Mouse (Mus musculus) hematopoietic stem cell, adult 5-6 weeks (primary cell): ENCODE data around the gene Ppp1r26. TPM values are rescaled to one million over a fixed set of nuclear protein-coding genes. Genes with fewer than 3 reads are reported as not detected.

Experiments
- ATAC-seq, 2 experiments: fragments of 125-278 bp in 1 of 2; replicated peaks in 1 of 2; 2 replicates each; pipeline ENCODE4 v1.8.0; 2016 to 2017; ENCODE audit warnings: inconsistent platforms in 2 of 2, mild to moderate bottlenecking in 2 of 2, moderate number of reproducible peaks in 2 of 2, low read depth in 1 of 2, moderate TSS enrichment in 1 of 2; ENCODE audit not compliant: low FRiP score in 2 of 2, poor library complexity in 2 of 2, severe bottlenecking in 2 of 2, insufficient read depth in 1 of 2, low TSS enrichment in 1 of 2
- total RNA-seq: library from RNA; stranded (forward); fragments of 172-1452, 232-1000 nt; gene quantifications from 2 replicates; pipeline ENCODE4 v1.2.3, GENCODE M21; 2017

The Ppp1r26 gene
- 8.6 and 11.7 TPM in 2 replicates for total RNA-seq

DNA sequence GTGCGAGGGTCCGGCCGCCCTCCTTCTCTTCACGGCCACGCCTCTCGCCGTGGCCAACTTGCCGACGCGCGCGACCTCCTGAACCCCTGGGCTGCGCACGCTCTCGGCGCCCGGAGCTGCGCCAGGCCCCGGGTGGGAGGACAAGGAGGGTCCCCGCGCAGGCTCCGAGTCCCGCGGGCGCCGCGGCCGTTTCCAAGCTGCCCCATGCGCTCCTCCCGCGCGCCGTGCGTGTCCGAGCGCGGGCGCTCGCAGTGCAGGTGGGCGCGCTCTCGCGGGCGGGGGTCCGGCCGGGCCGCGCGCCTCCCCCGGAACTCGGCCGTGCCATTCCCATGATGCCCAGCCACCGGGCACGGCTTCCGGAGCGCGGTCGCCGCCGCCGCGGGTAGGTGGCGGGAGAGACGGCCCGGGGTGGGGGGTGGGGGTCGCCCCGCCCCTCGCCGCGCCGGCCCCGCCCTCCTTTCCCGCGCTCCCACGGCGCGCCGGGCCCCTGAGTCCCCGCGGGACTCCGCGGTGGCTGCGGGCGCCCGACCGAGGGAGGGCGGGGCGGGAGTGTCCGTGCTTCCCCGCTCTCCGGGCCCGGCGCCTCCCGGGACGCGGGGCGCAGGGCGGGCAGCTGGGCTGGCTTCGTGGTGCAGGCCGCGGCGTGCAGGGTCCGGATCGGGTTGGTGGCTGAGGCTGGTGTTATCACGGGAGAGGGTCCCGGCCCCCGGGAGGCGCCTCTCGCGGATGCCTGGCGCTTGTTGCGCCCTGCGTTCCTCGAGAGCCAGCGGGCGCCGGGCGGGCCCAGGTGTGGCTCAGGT is at the start of gene Ppp1r26:
Ppp1r26 (plus strand) TSS at position 286 of the 800 bp plus-strand sequence.
- 0 out of 4 replicates have a peak, but pooled peaks of 1 of the 2 experiments have one; percentile 28 for ATAC-seq

DNA sequence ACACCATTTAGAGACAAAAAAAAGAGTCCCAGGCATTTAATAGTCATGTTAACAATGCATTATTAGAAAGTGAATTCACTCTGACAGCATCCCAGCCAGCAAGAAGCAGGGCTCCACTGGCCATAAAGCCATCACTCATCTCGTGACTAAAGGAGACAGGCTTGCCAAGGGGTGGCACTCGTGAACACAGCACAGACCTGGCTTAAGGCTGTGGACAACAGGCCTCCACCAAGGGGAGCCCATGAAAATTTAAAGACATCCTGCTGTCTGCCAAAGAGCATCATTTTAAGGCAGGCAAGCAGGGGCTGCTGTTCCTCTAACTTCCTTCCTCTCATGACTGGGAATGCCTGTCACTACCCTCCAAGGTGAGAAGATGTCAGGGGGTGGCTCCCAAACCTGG is 49.7 kb upstream of the Ppp1r26 start:
- ATAC-seq, result no peak

DNA sequence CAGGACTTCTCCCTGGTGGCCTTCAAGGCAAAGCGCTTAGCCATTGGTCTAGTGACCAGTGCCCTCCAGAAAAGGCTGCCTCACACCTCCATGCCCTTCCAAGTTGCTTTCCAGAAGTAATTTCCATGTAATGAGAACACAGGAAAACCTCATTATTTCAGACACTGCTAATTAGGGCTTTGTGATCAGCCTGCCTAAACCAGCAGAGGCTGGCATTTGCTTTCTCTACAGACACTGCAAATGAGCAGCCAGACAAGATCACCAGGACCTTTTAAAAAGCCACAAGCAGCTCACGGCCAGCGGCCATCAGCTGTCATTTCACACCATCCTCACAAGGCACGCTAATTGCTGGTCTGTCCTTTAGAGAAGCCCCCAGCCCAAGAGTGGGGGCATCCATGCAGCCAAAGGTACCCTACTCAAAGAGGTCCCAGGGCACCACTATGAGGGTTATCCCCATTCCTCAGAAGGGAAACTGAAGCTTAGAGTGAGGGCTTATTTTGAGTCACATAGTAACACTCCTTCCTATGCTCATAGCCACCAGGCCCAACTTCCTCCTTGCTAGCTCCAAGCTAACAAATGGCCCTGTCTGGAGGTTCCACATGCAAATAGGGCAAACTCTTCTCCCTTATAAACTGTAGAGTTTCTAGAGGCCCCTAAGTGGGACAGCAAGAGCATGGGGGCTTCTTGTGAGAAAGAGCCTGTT is 49.0 kb upstream of the Ppp1r26 start:
- 0 out of 4 replicates have a peak, but pooled peaks of 1 of the 2 experiments have one; percentile 29 for ATAC-seq

DNA sequence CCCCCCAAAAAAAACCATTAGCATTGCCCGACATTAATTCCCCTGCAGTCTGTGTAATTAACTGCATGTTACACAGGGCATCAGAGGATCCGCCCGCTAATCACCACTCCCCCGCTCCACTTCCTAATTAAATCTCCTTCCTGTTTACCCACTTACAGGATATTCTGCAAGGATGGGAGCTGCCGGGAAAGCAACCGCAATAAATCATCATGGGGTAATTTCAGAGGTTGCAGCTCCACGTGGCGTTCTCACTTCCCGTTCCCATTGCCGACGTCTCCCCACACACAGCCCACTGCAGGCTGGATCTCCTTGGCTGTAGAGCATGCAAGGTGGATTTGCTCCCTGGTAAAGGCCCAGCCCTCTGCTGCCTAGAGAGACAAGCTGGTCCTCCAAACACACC is 45.0 kb upstream of the Ppp1r26 start:
- peak; percentile 37 to 75 for ATAC-seq

DNA sequence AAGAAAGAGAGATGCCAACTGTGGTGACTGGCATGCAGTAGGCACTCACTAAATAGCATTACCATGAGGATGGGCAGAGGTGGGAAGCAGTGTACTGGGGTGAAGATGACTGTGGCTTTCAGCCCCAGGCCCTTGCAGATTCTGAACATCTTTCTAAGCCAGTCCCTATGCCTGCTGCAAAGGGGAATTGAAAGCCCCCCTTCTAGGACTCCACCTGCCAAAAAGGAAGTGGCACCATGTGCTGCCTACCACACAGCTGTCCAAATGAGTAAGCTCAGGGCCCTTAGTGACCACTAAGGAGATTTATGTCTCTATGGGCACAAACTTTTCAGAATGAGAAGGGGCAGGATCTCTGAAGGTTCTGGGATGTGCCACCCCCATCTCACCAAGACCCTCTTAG is 44.5 kb upstream of the Ppp1r26 start:
- peak; percentile 67 to 76 for ATAC-seq

DNA sequence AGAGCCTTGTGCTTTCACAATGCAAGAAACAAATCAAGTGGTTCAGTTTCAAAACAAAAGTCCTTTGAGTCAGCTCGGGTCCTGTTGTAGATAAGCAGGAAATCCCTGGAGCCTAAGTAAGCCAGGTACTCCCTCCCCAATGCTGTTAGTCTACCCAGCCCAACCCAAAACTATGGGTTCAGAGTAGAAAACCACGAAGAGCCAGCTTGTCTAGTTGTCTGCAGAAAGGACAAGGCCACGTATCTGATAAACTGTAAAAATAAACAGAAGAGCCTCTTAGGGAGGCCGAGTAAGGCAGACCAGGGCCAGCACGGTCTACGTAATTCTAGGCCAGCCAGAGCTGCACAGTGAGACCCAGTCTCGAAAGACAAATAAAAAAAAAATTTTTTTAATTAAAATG is 38.8 kb upstream of the Ppp1r26 start:
- ATAC-seq, result no peak

DNA sequence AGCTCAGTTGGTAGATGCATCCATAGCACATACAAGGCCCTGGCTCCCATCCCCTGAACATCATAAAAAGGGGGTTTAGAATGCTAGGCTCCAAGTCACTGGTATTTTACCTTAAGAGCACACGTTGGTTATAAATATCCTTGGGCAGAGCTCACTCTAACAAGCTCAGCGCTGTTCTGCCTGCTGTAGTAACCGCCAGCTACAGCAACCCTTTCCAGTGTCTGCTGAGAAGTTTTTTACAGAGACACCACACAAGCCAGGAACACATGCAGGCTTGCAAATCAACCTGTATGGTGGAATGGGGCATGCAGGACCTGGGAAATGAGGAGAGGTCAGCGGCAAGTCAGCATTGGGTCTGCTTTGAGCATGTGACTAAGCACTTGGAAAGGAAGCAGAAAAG is 37.5 kb upstream of the Ppp1r26 start:
- ATAC-seq, result no peak

DNA sequence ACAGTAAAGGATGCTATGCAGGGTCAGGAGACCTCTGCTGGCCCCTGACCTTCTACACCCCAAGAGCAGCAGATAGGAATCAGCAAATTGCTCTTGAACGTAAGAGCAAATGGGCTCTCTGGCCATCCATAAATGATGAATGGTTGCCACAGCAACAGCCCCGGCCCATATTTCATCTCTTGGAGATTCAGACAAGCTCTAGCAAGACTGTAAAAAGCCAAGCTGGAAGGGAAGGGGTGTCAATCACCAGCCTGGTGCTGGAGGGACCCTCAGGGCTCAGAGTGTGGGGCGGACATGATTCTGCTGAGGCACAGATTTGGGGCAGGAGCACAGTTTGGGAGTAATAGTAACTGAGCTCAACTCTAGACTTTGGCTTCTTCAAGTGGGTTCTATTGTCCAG is 37.0 kb upstream of the Ppp1r26 start:
- ATAC-seq, result no peak

DNA sequence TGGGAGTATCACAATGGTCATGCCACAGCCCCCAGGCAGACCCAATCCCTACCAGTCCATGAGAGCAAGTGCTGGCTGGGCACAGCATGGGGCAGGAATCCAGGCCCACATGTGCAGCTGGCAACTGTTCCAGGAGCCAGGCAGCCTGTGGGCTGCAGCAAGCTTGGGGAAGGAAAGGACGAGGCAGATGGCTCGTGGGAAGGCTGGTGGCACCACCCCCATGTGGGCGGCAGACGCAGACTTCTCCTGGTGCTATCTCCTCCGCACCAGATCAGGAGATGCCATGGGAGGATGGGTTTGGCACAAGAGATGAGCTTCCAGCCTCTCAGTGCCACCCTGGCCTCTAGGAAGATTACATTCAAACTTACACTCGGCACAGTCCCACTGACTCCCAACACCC is 33.7 kb upstream of the Ppp1r26 start:
- ATAC-seq, result no peak

DNA sequence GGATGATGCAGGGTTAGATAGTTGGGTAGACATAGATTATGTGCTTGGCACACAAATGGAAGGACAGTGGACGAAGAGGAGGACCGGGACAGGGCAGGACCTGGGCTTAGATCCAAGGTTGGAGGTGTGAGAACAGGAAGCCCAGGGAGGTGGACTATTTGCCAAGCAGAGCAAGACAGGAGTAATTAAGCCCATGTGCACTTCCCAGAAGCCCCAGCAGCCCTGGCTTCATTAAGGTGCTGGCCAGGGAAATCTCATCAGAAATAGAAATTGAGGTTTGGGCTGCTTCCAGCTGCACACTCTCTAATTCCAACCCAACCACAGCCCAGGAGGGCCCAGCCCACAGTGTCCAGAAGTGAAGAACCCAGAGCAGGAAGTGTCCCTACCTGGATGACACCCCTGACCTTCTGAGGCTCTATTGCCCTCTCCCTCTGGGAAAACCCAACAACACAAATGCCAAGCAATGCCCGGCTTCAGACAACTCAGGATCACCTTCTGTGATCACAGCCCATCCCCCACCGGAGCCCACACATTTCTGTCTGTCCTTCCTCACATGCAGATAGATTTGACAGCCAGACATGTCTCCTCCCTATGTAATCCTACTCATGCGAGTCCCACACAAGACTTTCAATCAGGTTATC is 32.4 kb upstream of the Ppp1r26 start:
- no peak for ATAC-seq

DNA sequence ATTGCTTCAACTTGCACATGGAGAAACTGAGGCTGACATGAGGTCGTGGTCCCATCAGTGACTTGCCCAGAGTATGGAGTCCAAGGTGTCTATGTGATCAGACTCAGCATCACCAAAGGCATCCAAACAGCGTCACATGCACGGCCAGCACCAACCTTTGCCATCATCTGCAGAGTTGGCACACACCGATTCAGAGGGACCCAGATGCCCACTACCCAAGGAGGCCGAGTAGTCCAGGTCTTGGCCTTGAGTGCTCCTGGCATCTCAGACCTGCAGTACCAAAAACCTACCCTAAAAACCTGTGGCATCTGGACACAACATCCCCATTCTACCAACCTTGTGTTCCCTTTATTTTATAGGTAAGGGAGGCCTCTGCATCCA is 31.9 kb upstream of the Ppp1r26 start:
- no peak for ATAC-seq

DNA sequence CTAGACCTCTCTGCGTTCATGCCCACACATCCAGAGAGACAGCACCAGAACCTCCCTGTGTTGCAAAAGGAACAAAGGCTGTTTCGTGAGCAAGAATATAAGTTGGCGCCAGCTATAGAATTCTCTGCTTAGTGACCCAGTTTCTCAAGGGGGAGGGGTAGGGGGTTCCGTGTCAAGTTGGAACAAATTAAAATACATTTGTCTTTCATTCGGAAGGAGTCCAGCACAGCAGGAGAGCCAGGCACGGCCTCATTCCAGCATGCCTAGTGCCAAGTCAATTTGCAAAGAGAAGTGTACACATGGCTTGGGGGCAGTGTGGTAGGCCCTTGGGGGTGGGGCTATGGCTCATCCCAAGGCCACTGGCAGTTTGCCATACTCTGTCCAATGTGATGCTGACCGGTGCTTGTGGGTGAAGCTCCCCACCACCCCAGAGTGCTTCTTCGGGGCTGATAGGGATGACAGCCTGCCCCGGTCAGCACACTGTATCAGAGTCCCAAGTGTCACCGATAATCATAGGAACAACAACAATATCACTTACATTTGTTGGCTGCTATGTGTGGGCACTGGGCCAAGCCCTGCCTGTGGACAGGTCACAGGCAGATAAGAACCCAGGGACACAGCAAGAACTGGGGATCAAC is 31.1 kb upstream of the Ppp1r26 start:
- ATAC-seq, result no peak

DNA sequence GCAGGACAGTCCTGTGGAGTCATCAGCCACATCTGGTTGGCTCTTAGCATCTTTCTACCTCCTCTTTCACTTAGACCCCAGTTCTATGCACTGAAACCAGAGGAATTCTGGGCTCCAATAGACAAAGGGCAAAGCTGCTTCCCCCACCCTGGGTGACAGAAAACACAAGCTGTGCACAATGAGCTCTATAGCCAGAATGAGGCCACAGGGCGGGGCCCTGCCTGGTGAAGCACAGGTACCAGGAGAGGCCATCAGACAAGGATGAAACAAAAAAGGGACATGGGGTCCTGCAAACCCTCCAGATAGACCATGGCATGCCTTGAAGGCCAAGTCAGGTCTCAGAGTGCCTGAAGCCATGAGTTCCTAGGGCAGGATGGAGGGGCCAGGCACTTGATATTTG is 30.1 kb upstream of the Ppp1r26 start:
- ATAC-seq, result no peak

DNA sequence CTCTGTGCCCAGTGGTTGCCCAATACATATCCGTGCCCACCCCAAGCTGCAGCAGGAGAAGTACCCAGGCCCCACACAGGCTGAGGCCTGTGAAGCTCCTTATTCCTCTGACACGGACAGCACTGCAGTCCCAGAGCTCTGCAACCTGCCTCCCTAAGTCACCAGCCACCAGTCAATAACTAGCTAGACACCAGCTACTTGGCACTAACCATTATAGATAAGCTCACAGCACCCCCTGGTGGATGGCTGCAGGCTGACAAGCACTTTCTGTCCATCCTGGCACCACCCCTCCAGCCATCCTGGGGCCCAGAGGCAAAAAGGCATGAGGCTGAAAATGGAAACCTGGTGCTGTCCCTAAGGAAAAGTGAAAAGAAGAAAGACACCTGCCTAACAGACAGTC is 28.6 kb upstream of the Ppp1r26 start:
- ATAC-seq, result peak; percentile 81 to 86

DNA sequence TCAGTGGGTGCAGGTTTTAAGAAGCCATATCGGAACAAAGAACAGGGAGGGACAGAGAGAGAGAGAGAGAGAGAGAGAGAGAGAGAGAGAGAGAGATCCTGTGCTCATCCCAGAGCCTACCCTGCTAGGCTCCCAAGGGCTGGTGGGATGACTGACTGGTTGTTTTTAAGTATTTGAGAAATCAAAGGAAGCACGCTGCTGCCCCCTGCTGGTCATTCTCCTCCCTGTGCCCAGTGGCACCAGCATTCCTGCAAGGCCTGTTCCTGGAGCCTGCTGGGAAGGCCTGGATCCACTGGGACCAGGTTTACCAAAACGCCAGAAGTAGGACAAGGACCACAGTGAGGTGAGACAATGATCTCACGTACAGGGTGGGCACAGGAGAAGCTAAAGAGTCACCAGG is 26.7 kb upstream of the Ppp1r26 start:
- no peak for ATAC-seq

DNA sequence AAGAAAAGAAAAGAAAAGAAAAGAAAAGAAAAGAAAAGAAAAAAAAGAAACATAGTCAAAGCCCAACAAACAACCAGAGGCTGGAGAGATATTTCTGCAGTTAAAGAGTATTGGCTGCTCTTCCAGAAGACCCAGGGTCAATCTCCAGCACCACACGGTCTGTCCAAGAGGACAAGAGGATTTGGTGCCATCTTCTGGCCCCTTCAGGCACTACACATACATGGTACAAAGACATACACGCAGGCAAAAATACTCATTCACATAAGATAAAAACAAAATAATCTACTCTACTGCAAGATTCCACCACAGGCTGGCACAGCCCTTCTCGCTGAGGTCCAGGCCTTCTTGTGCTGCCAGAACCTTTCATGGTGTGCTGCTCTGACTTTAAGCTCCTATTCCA is 23.4 kb upstream of the Ppp1r26 start:
- ATAC-seq, result peak; percentile 65 to 72; a peak in 2 of 4 replicates

DNA sequence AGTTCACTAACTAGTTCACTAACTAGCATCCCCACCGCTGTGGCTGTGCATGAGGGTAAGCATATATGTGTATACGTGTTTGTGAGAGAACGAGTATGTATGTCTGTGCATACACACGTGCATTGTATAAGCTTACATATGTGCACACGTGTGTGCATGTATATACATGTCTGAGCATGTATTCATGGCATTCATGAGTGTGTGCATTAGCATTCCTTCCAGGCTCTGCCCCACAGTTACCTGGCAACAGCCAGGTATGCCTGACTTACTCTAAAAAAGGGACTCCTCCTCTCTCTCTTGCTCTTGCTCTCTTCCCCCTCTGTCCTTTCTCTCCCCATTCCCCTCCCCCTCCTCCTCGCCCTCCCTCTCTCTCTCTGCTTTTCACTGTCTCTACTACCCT is 19.4 kb upstream of the Ppp1r26 start:
- ATAC-seq, result no peak

DNA sequence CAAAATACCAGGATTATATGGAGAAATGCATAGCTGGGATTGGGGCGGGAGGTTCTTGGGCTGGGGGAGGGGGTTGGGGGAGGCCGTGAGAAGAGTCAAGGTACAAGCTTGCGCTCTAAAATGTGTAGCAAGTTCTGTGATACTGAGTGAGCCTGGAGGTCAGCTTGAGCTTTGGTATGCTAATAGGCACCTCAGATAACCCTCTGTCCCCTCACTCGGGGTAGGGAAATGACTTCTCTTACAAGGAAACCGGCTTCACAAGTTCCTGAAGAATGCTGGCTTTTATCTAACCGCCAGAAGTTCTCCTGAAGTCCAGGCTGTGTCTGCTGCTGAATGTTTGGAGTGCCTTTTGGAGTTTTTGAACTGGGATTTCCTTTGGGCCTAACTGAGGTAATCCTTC is 15.8 kb upstream of the Ppp1r26 start:
- ATAC-seq, result no peak
